Mouse (Mus musculus) cortical plate, adult 2 months (tissue): ENCODE data around the gene Umad1.

ENCODE experiments used
- CTCF ChIP-seq: fragments of 200-500 bp; IDR thresholded peaks from 2 replicates; pipeline ENCODE4 v1.5.1; 2011; ENCODE audit warnings: mild to moderate bottlenecking, control low read depth, low read length; ENCODE audit not compliant: insufficient read depth; ENCODE audit errors: extremely low read depth
- POLR2A ChIP-seq: fragments of 200-500 bp; IDR thresholded peaks from 2 replicates; pipeline ENCODE4 v1.6.1; 2011; ENCODE audit warnings: mild to moderate bottlenecking, low read length, control low read depth; ENCODE audit not compliant: insufficient read depth; ENCODE audit errors: extremely low read depth

DNA sequence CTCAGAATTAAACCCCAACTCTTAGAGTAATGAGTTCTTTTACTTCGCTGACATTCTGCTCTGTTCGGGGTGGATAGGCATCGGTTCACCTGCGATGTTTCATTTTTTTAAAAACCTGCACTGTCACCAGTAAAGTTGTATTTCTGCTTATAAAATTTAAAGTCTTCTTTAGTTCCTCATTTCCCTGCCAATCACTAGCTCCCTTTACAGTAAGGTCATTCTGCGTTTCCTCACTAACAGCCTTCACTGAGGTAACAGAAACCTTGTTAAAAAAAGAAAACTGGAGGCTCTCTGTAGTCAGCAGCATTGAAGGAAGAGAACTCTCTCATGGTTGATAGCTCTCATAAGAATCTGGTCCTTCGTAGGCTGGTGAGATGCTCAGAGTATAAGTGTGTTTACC lies 80.4 kb downstream of the Umad1 start:
- no peak for TF ChIP-seq CTCF
- TF ChIP-seq POLR2A: no peak
